In genomic region chr13:23761871-23762821, GRCm38 (mm10) we compare ENCODE assay signal across 8 mouse cellular contexts. TPM values are rescaled to one million over a fixed set of nuclear protein-coding genes. Genes with fewer than 3 reads are reported as not detected.
A peak's percentile ranks its signal among the peaks of the same experiment; 100 is the strongest.
DNase-seq lines count a peak whose midpoint lies in the region; ATAC-seq and TF ChIP-seq lines count a peak whose summit lies in the region.
"Not testable (repeated sequence)": the region's sequence is repeated elsewhere in the genome, so short reads cannot be mapped to it uniquely, and the experiment has no call there.

Hist1h3a (minus strand) TSS chr13:23762386.

- peak; percentile 89 for DNase-seq in CH12.LX (ENCODE audit: extremely low read depth)
- DNase-seq in c-Kit-positive CD71-positive TER-119-positive erythroid progenitor cells, embryonic 14.5 days (ENCODE audit: low spot score), result peak; percentile 92
- peak in 1 of 2 experiments; percentile 59 for DNase-seq in heart, postnatal 14 days
- peak; percentile 58 to 75 for DNase-seq in kidney, postnatal 4 days
- DNase-seq in neural tube, embryonic 11.5 days (ENCODE audit: low spot score), result peak; percentile 54
- DNase-seq in telencephalon, adult 2 months (ENCODE audit: low read depth, low spot score), result peak; percentile 96

- not testable (repeated sequence) for H3K79me2 ChIP-seq in CH12.LX (replicated peaks; ENCODE audit: control insufficient read depth, extremely low read depth, insufficient read depth, poor library complexity, severe bottlenecking)

- peak; percentile 63 for ATAC-seq in forebrain, embryonic 12.5 days (ENCODE audit: low FRiP score)
- peak; percentile 56 for ATAC-seq in liver, embryonic 16.5 days (ENCODE audit: low read depth)
- ATAC-seq in neural tube, embryonic 11.5 days (ENCODE audit: insufficient read depth, low FRiP score, low TSS enrichment), result peak; percentile 58

- peak within 1 kb of the TSS; percentile 99 for H3K9ac ChIP-seq in CH12.LX (ENCODE audit: insufficient read depth, low read depth)
- peak within 1 kb of the TSS; percentile 64 for H3K9ac ChIP-seq in forebrain, embryonic 12.5 days
- H3K9ac ChIP-seq in liver, embryonic 16.5 days (ENCODE audit: low read depth, low read length), result peak within 1 kb of the TSS; percentile 78
- H3K9ac ChIP-seq in neural tube, embryonic 11.5 days (ENCODE audit: low read length), result peak within 1 kb of the TSS; percentile 59

- peaks cover 3 to 44% of the 10 kb centered on the region in 2 experiments; a peak in 3 of 4 replicates for H3K4me1 ChIP-seq in CH12.LX (ENCODE audit: control insufficient read depth in 1 of 2, insufficient read depth in 2 of 2)
- peaks cover 30% of the 10 kb centered on the region for H3K4me1 ChIP-seq in forebrain, embryonic 12.5 days
- H3K4me1 ChIP-seq in liver, embryonic 16.5 days (ENCODE audit: control insufficient read depth, low read depth, low read length), result peaks cover 46% of the 10 kb centered on the region
- not testable (repeated sequence) for H3K4me1 ChIP-seq in neural tube, embryonic 11.5 days (ENCODE audit: control insufficient read depth, insufficient read depth, low read length)

- peak; percentile 96 for TF ChIP-seq POLR2A in CH12.LX (IDR thresholded peaks at IDR 0.05; ENCODE audit: low read depth, low read length)

- not testable (repeated sequence) for TF ChIP-seq EP300 in CH12.LX (IDR thresholded peaks at IDR 0.05; ENCODE audit: low read length)

- H3K4me2 ChIP-seq in CH12.LX (ENCODE audit: insufficient read depth, low read depth, poor library complexity, severe bottlenecking), result peak within 1 kb of the TSS; percentile 98
- peak within 1 kb of the TSS; percentile 70 for H3K4me2 ChIP-seq in forebrain, embryonic 12.5 days
- peak within 1 kb of the TSS; percentile 86 for H3K4me2 ChIP-seq in liver, embryonic 16.5 days (ENCODE audit: low read depth, low read length)
- peak within 1 kb of the TSS; percentile 70 for H3K4me2 ChIP-seq in neural tube, embryonic 11.5 days (ENCODE audit: low read depth)

- dilution Hi-C loops in CH12.LX (cut with MboI; ENCODE audit: extremely low pct_ligation_motif_present, extremely low pct_unique_long_range_greater_than_20kb, low sequenced_read_pairs), result not testable (repeated sequence)

- in situ Hi-C loops in CH12.LX (cut with MboI; ENCODE audit: low pct_ligation_motif_present, low pct_unique_long_range_greater_than_20kb, low sequenced_read_pairs), result loop anchor here (25.0 kb wide), 1 partner anchor 1725 kb away; the partner anchor contains the start of genes Hist1h2ag, Hist1h2ah, Hist1h2bj and Hist1h2bk

- not testable (repeated sequence) for H3K27me3 ChIP-seq in CH12.LX (replicated peaks); forebrain, embryonic 12.5 days; liver, embryonic 16.5 days (ENCODE audit: control insufficient read depth, insufficient read depth, low read depth, low read length); neural tube, embryonic 11.5 days (ENCODE audit: control insufficient read depth, insufficient read depth, low read length)

- under 1% methylated on average over 32 of the region's 52 CpGs for whole genome bisulfite sequencing in forebrain, embryonic 12.5 days
- under 1% methylated on average over 27 of the region's 52 CpGs for WGBS in liver, embryonic 16.5 days (ENCODE audit: insufficient replicate concordance)
- WGBS in neural tube, embryonic 11.5 days, result under 1% methylated on average over 30 of the region's 52 CpGs

- H3K27ac ChIP-seq in CH12.LX (ENCODE audit: insufficient read depth, low read depth), result peak within 1 kb of the TSS; percentile 97
- H3K27ac ChIP-seq in forebrain, embryonic 12.5 days, result peak within 1 kb of the TSS; percentile 94
- peak within 1 kb of the TSS; percentile 96 for H3K27ac ChIP-seq in liver, embryonic 16.5 days (ENCODE audit: low read length)
- H3K27ac ChIP-seq in neural tube, embryonic 11.5 days (ENCODE audit: low read depth, low read length), result peak within 1 kb of the TSS; percentile 89

- not testable (repeated sequence) for H3K36me3 ChIP-seq in CH12.LX (replicated peaks in 1 of 2; ENCODE audit: control insufficient read depth in 1 of 2, insufficient read depth in 1 of 2, low read length in 1 of 2); forebrain, embryonic 12.5 days (replicated peaks); liver, embryonic 16.5 days (ENCODE audit: control insufficient read depth, insufficient read depth); neural tube, embryonic 11.5 days (ENCODE audit: control insufficient read depth, insufficient read depth, low read length)

- peak within 1 kb of the TSS; percentile 13 to 59 (median 40) for H3K4me3 ChIP-seq in CH12.LX (replicated peaks in 1 of 3; ENCODE audit: low read depth in 2 of 3, low read length in 2 of 3, poor library complexity in 1 of 3)
- peak within 1 kb of the TSS; percentile 52 for H3K4me3 ChIP-seq in forebrain, embryonic 12.5 days (replicated peaks)
- H3K4me3 ChIP-seq in liver, embryonic 16.5 days (ENCODE audit: low read depth, low read length), result peak within 1 kb of the TSS; percentile 67
- peak within 1 kb of the TSS; percentile 50 for H3K4me3 ChIP-seq in neural tube, embryonic 11.5 days (ENCODE audit: low read depth, low read length)

- not testable (repeated sequence) for TF ChIP-seq CTCF in CH12.LX (conservative IDR thresholded peaks at IDR 0.05 in 1 of 2, IDR thresholded peaks at IDR 0.05 in 1 of 2; ENCODE audit: low read depth in 2 of 2, low read length in 2 of 2)

- intact Hi-C loops in heart, postnatal 14 days (cut with DNase I), result loop anchor here (5.0 kb wide), 1 partner anchor 1720 kb away; the partner anchor contains the start of genes Hist1h2ag, Hist1h2bj and Hist1h4i

- TF ChIP-seq RAD21 in CH12.LX (IDR thresholded peaks at IDR 0.05; ENCODE audit: low read depth, low read length), result not testable (repeated sequence)

- not testable (repeated sequence) for H3K9me3 ChIP-seq in CH12.LX (replicated peaks; ENCODE audit: low read length); forebrain, embryonic 12.5 days; liver, embryonic 16.5 days (replicated peaks; ENCODE audit: control insufficient read depth, low read length); neural tube, embryonic 11.5 days (ENCODE audit: control insufficient read depth, low read length)

TF ChIP-seq in CH12.LX, 34 proteins besides CTCF, POLR2A, EP300 and RAD21:
- peak; percentile 51; the same call in 1 of the 2 replicates for TF ChIP-seq MYC (IDR thresholded peaks at IDR 0.05; ENCODE audit: low read depth, low read length)
- TF ChIP-seq TCF12 (IDR thresholded peaks at IDR 0.05; ENCODE audit: low read depth, low read length), result peak; percentile 79
- 0 out of 2 replicates have a peak, but pooled peaks have one; percentile 37 for TF ChIP-seq SIN3A (IDR thresholded peaks at IDR 0.05; ENCODE audit: low read length)
- 0 out of 2 replicates have a peak, but pooled peaks have one; percentile 24 for TF ChIP-seq RCOR1 (conservative IDR thresholded peaks at IDR 0.05; ENCODE audit: low read depth, low read length)
- TF ChIP-seq CHD1 (IDR thresholded peaks at IDR 0.05; ENCODE audit: low read depth, low read length), result peak; percentile 92; the same call in 1 of the 2 replicates
- TF ChIP-seq NELFE (IDR thresholded peaks at IDR 0.05; ENCODE audit: low read depth, low read length), result peak; percentile 99
- peak; percentile 99 for TF ChIP-seq TBP (conservative IDR thresholded peaks at IDR 0.05; ENCODE audit: low read depth, low read length)
- TF ChIP-seq UBTF (IDR thresholded peaks at IDR 0.05; ENCODE audit: low read depth, low read length), result peak; percentile 95
- TF ChIP-seq MAX (IDR thresholded peaks at IDR 0.05; ENCODE audit: low read length), result peak; percentile 70
- peak; percentile 100 for TF ChIP-seq ZMIZ1 (IDR thresholded peaks at IDR 0.05; ENCODE audit: low read depth, low read length)
- TF ChIP-seq ELF1 (IDR thresholded peaks at IDR 0.05; ENCODE audit: low read depth, low read length), result peak; percentile 3; the same call in 1 of the 2 replicates
- peak; percentile 88 for TF ChIP-seq CHD2 (IDR thresholded peaks at IDR 0.05; ENCODE audit: low read length)
- peak; percentile 19; the same call in 1 of the 2 replicates for TF ChIP-seq IRF4 (IDR thresholded peaks at IDR 0.05; ENCODE audit: low read depth, low read length)
- TF ChIP-seq POLR2AphosphoS2 (IDR thresholded peaks at IDR 0.05; ENCODE audit: low read depth, low read length), result peak; percentile 98

RNA-seq across cellular contexts. Expression of gene Hist1h3a, which starts in this region (rescaled TPM):
- total RNA-seq in CH12.LX (2012; rRNA removed) (1,392 and 1,471 TPM in 2 replicates), CH12.LX (2014; rRNA removed) (60.5 and 78.5 TPM in 2 replicates)
- 3.2 and 3.9 TPM in 2 replicates for polyA plus RNA-seq in CH12.LX (2012; ENCODE audit: insufficient read length, low read depth)
- polyA plus RNA-seq in forebrain, embryonic 12.5 days (2016; fragmentation: Nextera tagmentation; extraction: Ambion mirVana), result 5.1 and 5.2 TPM in 2 replicates
- total RNA-seq in heart, postnatal 14 days (2021), result 100 to 1,000 TPM in 1 of 2 experiments, 10 to 100 TPM in 1; 55.1 to 114 TPM
- 4.6 and 6.8 TPM in 2 replicates for polyA plus RNA-seq in liver, embryonic 16.5 days (2015; fragmentation: Nextera tagmentation; extraction: Ambion mirVana)
- polyA plus RNA-seq in neural tube, embryonic 11.5 days (2014; fragmentation: Nextera tagmentation; extraction: Ambion mirVana), result 2.3 and 4.3 TPM in 2 replicates
